Mouse (Mus musculus): ENCODE data around the gene Rab5b. TPM values are rescaled to one million over a fixed set of nuclear protein-coding genes. Genes with fewer than 3 reads are reported as not detected.
"Not testable (repeated sequence)": the region's sequence is repeated elsewhere in the genome, so short reads cannot be mapped to it uniquely, and the experiment has no call there.

The Rab5b gene
- polyA plus RNA-seq, 1 experiment from 2014 or later, result 71.8 TPM

- Histone ChIP-seq H3K4me1 (ENCODE audit: insufficient read depth, low read depth, low read length) (no peaks in the 10 kb centered on the region), H3K36me3 (ENCODE audit: insufficient read depth, low read length) (no peaks in the 10 kb centered on the region), H3K9ac (replicated peaks; ENCODE audit: low read depth) (no peak overlapping the region), H3K4me2 (replicated peaks; ENCODE audit: low read depth, low read length) (no peak overlapping the region), H3K27me3 (replicated peaks; ENCODE audit: insufficient read depth, low read length) (no peaks in the 10 kb centered on the region), H3K9me3 (ENCODE audit: low read length) (no peaks in the 10 kb centered on the region), H3K4me3 (ENCODE audit: low read depth, low read length) (no peak overlapping the region), H3K27ac (ENCODE audit: low read length) (no peak overlapping the region)
- ATAC-seq, result 0 out of 2 replicates have a peak, but pooled peaks have one; percentile 14
- no peak for DNase-seq (ENCODE audit: low spot score)
- TF ChIP-seq EP300 (IDR thresholded peaks at IDR 0.05) (no peak), CTCF (IDR thresholded peaks at IDR 0.05) (no peak)
- WGBS, result 79% methylated on average over 19 of the region's 19 CpGs
Measured at GRCm38 (mm10) chr10:128715559-128716537, 19.8 kb upstream of the Rab5b start.

- ATAC-seq; H3K4me2 ChIP-seq (replicated peaks; ENCODE audit: low read depth, low read length); H3K9me3 ChIP-seq (ENCODE audit: low read length); H3K27me3 ChIP-seq (replicated peaks; ENCODE audit: insufficient read depth, low read length); H3K9ac ChIP-seq (replicated peaks; ENCODE audit: low read depth); H3K4me3 ChIP-seq (ENCODE audit: low read depth, low read length); H3K27ac ChIP-seq (ENCODE audit: low read length); H3K4me1 ChIP-seq (ENCODE audit: insufficient read depth, low read depth, low read length); DNase-seq (ENCODE audit: low spot score); H3K36me3 ChIP-seq (ENCODE audit: insufficient read depth, low read length): not testable (repeated sequence)
- 94% methylated on average over 7 of the region's 7 CpGs for WGBS
Measured at GRCm38 (mm10) chr10:128711318-128711717, 15.3 kb upstream of the Rab5b start.

DNA sequence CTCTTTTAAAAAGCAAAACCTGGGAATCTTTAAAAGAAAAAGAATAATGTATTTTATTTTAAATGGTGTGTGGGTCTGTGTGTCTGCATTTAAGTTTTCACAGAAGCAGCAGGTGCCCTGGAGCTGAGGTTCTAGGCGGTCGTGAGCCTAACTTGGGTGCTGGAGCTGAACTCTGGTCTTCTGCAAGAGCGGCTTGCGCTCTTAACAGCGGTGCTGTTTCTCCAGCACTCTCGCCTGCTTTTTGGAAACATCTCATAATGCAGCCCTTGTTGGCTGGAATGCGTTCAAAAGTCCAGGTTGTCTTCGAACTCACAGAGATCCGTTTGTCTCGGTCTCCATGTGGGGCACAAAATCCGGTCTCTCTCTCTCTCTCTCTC, 9.2 kb upstream of the Rab5b start:
- Histone ChIP-seq H3K4me1 (ENCODE audit: insufficient read depth, low read depth, low read length) (no peaks in the 10 kb centered on the region), H3K4me2 (replicated peaks; ENCODE audit: low read depth, low read length) (peak overlapping the region; percentile 76), H3K4me3 (ENCODE audit: low read depth, low read length) (peak overlapping the region; percentile 56), H3K27me3 (replicated peaks; ENCODE audit: insufficient read depth, low read length) (no peaks in the 10 kb centered on the region), H3K27ac (ENCODE audit: low read length) (peak overlapping the region; percentile 91), H3K36me3 (ENCODE audit: insufficient read depth, low read length) (peaks cover 3% of the 10 kb centered on the region; the same call in 1 of the 2 replicates), H3K9ac (replicated peaks; ENCODE audit: low read depth) (peak overlapping the region; percentile 21), H3K9me3 (ENCODE audit: low read length) (no peaks in the 10 kb centered on the region)
- TF ChIP-seq EP300 (IDR thresholded peaks at IDR 0.05), result no peak
- no peak for TF ChIP-seq CTCF (IDR thresholded peaks at IDR 0.05)
- ATAC-seq, result peak; percentile 21
- WGBS, result 8% methylated on average over 11 of the region's 11 CpGs
- peak; percentile 35 for DNase-seq (ENCODE audit: low spot score)

GRCm38 (mm10) chr10:128704491-128705316, 8.6 kb upstream of the Rab5b start, which contains the start of gene Cdk2:
TSS of gene Cdk2 (minus strand) at chr10:128705031.
- Histone ChIP-seq H3K9ac (replicated peaks; ENCODE audit: low read depth) (peak within 1 kb of the TSS; percentile 54), H3K9me3 (ENCODE audit: low read length) (no peaks in the 10 kb centered on the region), H3K27me3 (replicated peaks; ENCODE audit: insufficient read depth, low read length) (no peaks in the 10 kb centered on the region), H3K27ac (ENCODE audit: low read length) (peak within 1 kb of the TSS; percentile 91), H3K4me2 (replicated peaks; ENCODE audit: low read depth, low read length) (peak within 1 kb of the TSS; percentile 76), H3K36me3 (ENCODE audit: insufficient read depth, low read length) (peaks cover 5% of the 10 kb centered on the region; the same call in 1 of the 2 replicates), H3K4me1 (ENCODE audit: insufficient read depth, low read depth, low read length) (no peaks in the 10 kb centered on the region), H3K4me3 (ENCODE audit: low read depth, low read length) (peak within 1 kb of the TSS; percentile 56)
- ATAC-seq (peak; percentile 97), DNase-seq (ENCODE audit: low spot score) (peak; percentile 97)
- TF ChIP-seq EP300 (IDR thresholded peaks at IDR 0.05) (peak; percentile 54), CTCF (IDR thresholded peaks at IDR 0.05) (no peak)
- WGBS, result under 1% methylated on average over 53 of the region's 62 CpGs

GRCm38 (mm10) chr10:128703895-128704294, 7.8 kb upstream of the Rab5b start, which contains the start of gene Pmel:
TSS of gene Pmel (plus strand) at chr10:128704195.
- H3K9ac ChIP-seq (replicated peaks; ENCODE audit: low read depth), result peak within 1 kb of the TSS; percentile 54
- peak within 1 kb of the TSS; percentile 91 for H3K27ac ChIP-seq (ENCODE audit: low read length)
- no peaks in the 10 kb centered on the region for H3K4me1 ChIP-seq (ENCODE audit: insufficient read depth, low read depth, low read length)
- ATAC-seq (no peak), DNase-seq (ENCODE audit: low spot score) (peak; percentile 14)
- peaks cover 13% of the 10 kb centered on the region; the same call in 1 of the 2 replicates for H3K36me3 ChIP-seq (ENCODE audit: insufficient read depth, low read length)
- WGBS, result 10% methylated on average over 4 of the region's 4 CpGs
- TF ChIP-seq EP300 (IDR thresholded peaks at IDR 0.05) (no peak), CTCF (IDR thresholded peaks at IDR 0.05) (no peak)
- peak within 1 kb of the TSS; percentile 56 for H3K4me3 ChIP-seq (ENCODE audit: low read depth, low read length)
- no peaks in the 10 kb centered on the region for H3K27me3 ChIP-seq (replicated peaks; ENCODE audit: insufficient read depth, low read length)
- H3K9me3 ChIP-seq (ENCODE audit: low read length), result no peaks in the 10 kb centered on the region
- peak within 1 kb of the TSS; percentile 76 for H3K4me2 ChIP-seq (replicated peaks; ENCODE audit: low read depth, low read length)

Data from lung, postnatal 0 days (tissue).